Mouse (Mus musculus) heart, embryonic 10.5 days (tissue): ENCODE data around the gene Slc25a30. TPM values are rescaled to one million over a fixed set of nuclear protein-coding genes. Genes with fewer than 3 reads are reported as not detected.
A peak's percentile ranks its signal among the peaks of the same experiment; 100 is the strongest.

ENCODE experiments used
- DNase-seq: peaks from one replicate; pipeline ENCODE4 v3.0.0-alpha.2; 2017; ENCODE audit warnings: low spot score
- H3K27ac ChIP-seq: fragments of 300-500 bp; sonication (generic); 2 replicates; pipeline ENCODE4 v1.5.1; 2016; ENCODE audit warnings: mild to moderate bottlenecking
- H3K27me3 ChIP-seq: fragments of 300-500 bp; sonication (generic); 2 replicates; pipeline ENCODE4 v1.6.1; 2016; ENCODE audit warnings: mild to moderate bottlenecking; ENCODE audit not compliant: poor library complexity, insufficient read depth, severe bottlenecking
- H3K36me3 ChIP-seq: fragments of 300-500 bp; sonication (generic); 2 replicates; pipeline ENCODE4 v1.6.1; 2016; ENCODE audit warnings: mild to moderate bottlenecking, moderate library complexity
- H3K4me1 ChIP-seq: fragments of 300-500 bp; sonication (generic); 2 replicates; pipeline ENCODE4 v1.6.1; 2016; ENCODE audit warnings: mild to moderate bottlenecking
- H3K4me3 ChIP-seq: fragments of 300-500 bp; sonication (generic); 2 replicates; pipeline ENCODE4 v1.5.1; 2016; ENCODE audit warnings: mild to moderate bottlenecking, moderate library complexity
- H3K9me3 ChIP-seq: fragments of 300-500 bp; sonication (generic); 2 replicates; pipeline ENCODE4 v1.6.1; 2016; ENCODE audit warnings: mild to moderate bottlenecking, moderate library complexity
- WGBS: fragments of 180-500 bp; shearing (Covaris S2); methylation state at CpG from one replicate; pipeline ENCODE4 v1.1.7; 2016; 5-methylcytosine and 5-hydroxymethylcytosine counted together
- polyA plus RNA-seq: library from polyadenylated mRNA; unstranded; fragments of >200 nt; fragmentation: Nextera tagmentation; extraction: Ambion mirVana; gene quantifications from 2 replicates; pipeline ENCODE4 v1.2.1, GENCODE M21; 2016

Slc25a30 gene
- polyA plus RNA-seq, 1 experiment from 2014 or later, result 5.2 TPM

- no peak overlapping the region for H3K27ac ChIP-seq
- peaks cover 74% of the 10 kb centered on the region for H3K36me3 ChIP-seq
- no peak overlapping the region for H3K4me3 ChIP-seq
- WGBS, result 57% methylated on average over 12 of the region's 12 CpGs
- no peaks in the 10 kb centered on the region for H3K4me1 ChIP-seq
- H3K9me3 ChIP-seq, result no peaks in the 10 kb centered on the region
- no peak for DNase-seq
- H3K27me3 ChIP-seq, result no peaks in the 10 kb centered on the region
Measured at GRCm38 (mm10) chr14:75721977-75722563, 64.8 kb downstream of the Slc25a30 start.

GRCm38 (mm10) chr14:75720121-75720520 is 66.7 kb downstream of the Slc25a30 start:
- no peak for DNase-seq
- no peak overlapping the region for H3K4me3 ChIP-seq
- WGBS, result 75% methylated on average over 5 of the region's 5 CpGs
- H3K27me3 ChIP-seq, result no peaks in the 10 kb centered on the region
- no peaks in the 10 kb centered on the region for H3K9me3 ChIP-seq
- H3K27ac ChIP-seq, result no peak overlapping the region
- H3K4me1 ChIP-seq, result no peaks in the 10 kb centered on the region
- peaks cover 82% of the 10 kb centered on the region for H3K36me3 ChIP-seq

- no peaks in the 10 kb centered on the region for H3K4me1 ChIP-seq
- H3K4me3 ChIP-seq, result no peak overlapping the region
- peak; percentile 72 for DNase-seq
- H3K36me3 ChIP-seq, result peaks cover 90% of the 10 kb centered on the region
- H3K27ac ChIP-seq, result no peak overlapping the region
- 89% methylated on average over 4 of the region's 4 CpGs for WGBS
- no peaks in the 10 kb centered on the region for H3K27me3 ChIP-seq
- no peaks in the 10 kb centered on the region for H3K9me3 ChIP-seq
Measured at GRCm38 (mm10) chr14:75716410-75716809, 70.4 kb downstream of the Slc25a30 start.

- Histone ChIP-seq H3K27me3 (no peaks in the 10 kb centered on the region), H3K9me3 (no peaks in the 10 kb centered on the region), H3K27ac (no peak overlapping the region), H3K4me1 (no peaks in the 10 kb centered on the region), H3K4me3 (no peak overlapping the region), H3K36me3 (peaks cover 85% of the 10 kb centered on the region)
- DNase-seq, result peak; percentile 45
- WGBS, result 88% methylated on average over 4 of the region's 4 CpGs
Measured at GRCm38 (mm10) chr14:75713661-75714060, 73.2 kb downstream of the Slc25a30 start.

GRCm38 (mm10) chr14:75712687-75713086 is 74.2 kb downstream of the Slc25a30 start:
- 84% methylated on average over 5 of the region's 5 CpGs for WGBS
- Histone ChIP-seq H3K36me3 (peaks cover 81% of the 10 kb centered on the region), H3K9me3 (no peaks in the 10 kb centered on the region), H3K4me1 (no peaks in the 10 kb centered on the region), H3K4me3 (no peak overlapping the region), H3K27me3 (no peaks in the 10 kb centered on the region), H3K27ac (no peak overlapping the region)
- no peak for DNase-seq

GRCm38 (mm10) chr14:75711731-75712130 is 75.1 kb downstream of the Slc25a30 start:
- Histone ChIP-seq H3K4me3 (no peak overlapping the region), H3K36me3 (peaks cover 79% of the 10 kb centered on the region), H3K4me1 (no peaks in the 10 kb centered on the region), H3K27ac (no peak overlapping the region), H3K9me3 (no peaks in the 10 kb centered on the region), H3K27me3 (no peaks in the 10 kb centered on the region)
- DNase-seq, result peak; percentile 27
- 94% methylated on average over 3 of the region's 3 CpGs for WGBS

Other genes starting within 250 kb of the Slc25a30 start
- gene Spert, start 193.9 kb downstream of the Slc25a30 start, polyA plus RNA-seq, result not detected in 2 replicates
- not detected in 2 replicates for gene Erich6b, start 144.8 kb downstream of the Slc25a30 start, polyA plus RNA-seq
- gene Cog3, start 32.5 kb downstream of the Slc25a30 start, polyA plus RNA-seq, result 16.6 and 18.9 TPM in 2 replicates
- 737 and 812 TPM in 2 replicates for gene Tpt1, start 58.1 kb upstream of the Slc25a30 start, polyA plus RNA-seq
- 0.33 and 0.34 TPM in 2 replicates for gene Kctd4, start 168.0 kb upstream of the Slc25a30 start, polyA plus RNA-seq
- gene Gtf2f2, start 223.8 kb upstream of the Slc25a30 start, polyA plus RNA-seq, result 37.7 and 43.5 TPM in 2 replicates